ENCODE assay signal across 8 mouse cellular contexts in genomic region chr8:83662421-83662826, GRCm38 (mm10). TPM values are rescaled to one million over a fixed set of nuclear protein-coding genes. Genes with fewer than 3 reads are reported as not detected.
DNase-seq lines count a peak whose midpoint lies in the region; ATAC-seq and TF ChIP-seq lines count a peak whose summit lies in the region.

No protein-coding gene starts in this region.

- H3K27ac ChIP-seq in bone marrow, adult 2 months (ENCODE audit: control insufficient read depth, insufficient read depth, low read depth, low read length, poor library complexity): no peak overlapping the region
- peak overlapping the region; percentile 58 for H3K27ac ChIP-seq in embryonic facial prominence, embryonic 15.5 days (replicated peaks)
- H3K27ac ChIP-seq in heart, embryonic 10.5 days: peak overlapping the region; percentile 30; the same call in 1 of the 2 replicates
- peak overlapping the region; percentile 88 for H3K27ac ChIP-seq in kidney, embryonic 15.5 days

- no peak for TF ChIP-seq POLR2A in bone marrow, adult 2 months (IDR thresholded peaks at IDR 0.05; ENCODE audit: borderline replicate concordance, control insufficient read depth, low read depth, low read length)

- peak; percentile 90 for DNase-seq in A20 (ENCODE audit: low read depth, low spot score)
- peak; percentile 89 for DNase-seq in heart, embryonic 10.5 days (ENCODE audit: low spot score)
- DNase-seq in liver: peak; percentile 90
- peak; percentile 93 for DNase-seq in splenic B cell, adult 2 months (ENCODE audit: low read depth, low spot score)

- H3K27me3 ChIP-seq in embryonic facial prominence, embryonic 15.5 days: no peaks in the 10 kb centered on the region
- H3K27me3 ChIP-seq in heart, embryonic 10.5 days (ENCODE audit: insufficient read depth, poor library complexity, severe bottlenecking): peaks cover 9% of the 10 kb centered on the region
- H3K27me3 ChIP-seq in kidney, embryonic 15.5 days: no peaks in the 10 kb centered on the region
- no peaks in the 10 kb centered on the region for H3K27me3 ChIP-seq in splenic B cell, adult 2 months (ENCODE audit: control insufficient read depth, insufficient read depth, low read length, poor library complexity, severe bottlenecking)

- H3K4me3 ChIP-seq in bone marrow, adult 2 months (replicated peaks; ENCODE audit: control insufficient read depth, low read depth, low read length): no peak overlapping the region
- no peak overlapping the region for H3K4me3 ChIP-seq in embryonic facial prominence, embryonic 15.5 days (replicated peaks)
- no peak overlapping the region; the same call in 1 of the 2 replicates for H3K4me3 ChIP-seq in heart, embryonic 10.5 days
- H3K4me3 ChIP-seq in kidney, embryonic 15.5 days (replicated peaks): no peak overlapping the region

- no peaks in the 10 kb centered on the region for H3K9me3 ChIP-seq in embryonic facial prominence, embryonic 15.5 days (replicated peaks)
- H3K9me3 ChIP-seq in heart, embryonic 10.5 days: no peaks in the 10 kb centered on the region
- no peaks in the 10 kb centered on the region for H3K9me3 ChIP-seq in kidney, embryonic 15.5 days (replicated peaks)

- H3K4me1 ChIP-seq in bone marrow, adult 2 months (ENCODE audit: control insufficient read depth, insufficient read depth, low read length): peaks cover 2% of the 10 kb centered on the region; the same call in 1 of the 2 replicates
- H3K4me1 ChIP-seq in embryonic facial prominence, embryonic 15.5 days: peaks cover 84% of the 10 kb centered on the region
- peaks cover 54% of the 10 kb centered on the region for H3K4me1 ChIP-seq in heart, embryonic 10.5 days
- peaks cover 78% of the 10 kb centered on the region for H3K4me1 ChIP-seq in kidney, embryonic 15.5 days

- no peak overlapping the region for H3K9ac ChIP-seq in embryonic facial prominence, embryonic 15.5 days
- H3K9ac ChIP-seq in kidney, embryonic 15.5 days: no peak overlapping the region

- peaks cover 19% of the 10 kb centered on the region; the same call in 1 of the 2 replicates for H3K36me3 ChIP-seq in embryonic facial prominence, embryonic 15.5 days
- peaks cover 28% of the 10 kb centered on the region for H3K36me3 ChIP-seq in heart, embryonic 10.5 days
- peaks cover 32% of the 10 kb centered on the region for H3K36me3 ChIP-seq in kidney, embryonic 15.5 days
- no peaks in the 10 kb centered on the region for H3K36me3 ChIP-seq in splenic B cell, adult 2 months (ENCODE audit: control insufficient read depth, insufficient read depth, low read length, poor library complexity, severe bottlenecking)

- ATAC-seq in embryonic facial prominence, embryonic 15.5 days (ENCODE audit: insufficient number of reproducible peaks, low FRiP score, low TSS enrichment, low read depth): peak; percentile 31; the same call in 1 of the 2 replicates
- peak; percentile 68 for ATAC-seq in kidney, embryonic 15.5 days (replicated peaks; ENCODE audit: low FRiP score)
- ATAC-seq in monocyte, adult 5-6 weeks (replicated peaks; ENCODE audit: insufficient number of reproducible peaks, low FRiP score, low TSS enrichment, poor library complexity, severe bottlenecking): peak; percentile 65

- H3K4me2 ChIP-seq in embryonic facial prominence, embryonic 15.5 days (replicated peaks): 0 out of 2 replicates have a peak overlapping the region, but pooled peaks have one; percentile 41
- H3K4me2 ChIP-seq in kidney, embryonic 15.5 days: peak overlapping the region; percentile 30

- 5% methylated on average over 4 of the region's 4 CpGs for WGBS in bone marrow, adult 2 months
- 4% methylated on average over 4 of the region's 4 CpGs for WGBS in embryonic facial prominence, embryonic 15.5 days
- WGBS in heart, embryonic 10.5 days: 4% methylated on average over 4 of the region's 4 CpGs
- WGBS in kidney, embryonic 15.5 days: 7% methylated on average over 4 of the region's 4 CpGs

- peak; percentile 94 for TF ChIP-seq CTCF in bone marrow, adult 2 months (IDR thresholded peaks at IDR 0.05; ENCODE audit: control insufficient read depth, insufficient read depth, low read length)

RNA-seq across cellular contexts. Expression of gene Ptger1, which starts 4.1 kb away (rescaled TPM):
- 0.41 and 0.57 TPM in 2 replicates for polyA plus RNA-seq in bone marrow, adult 2 months (2011; ENCODE audit: insufficient read depth, insufficient read length, low replicate concordance, missing spikeins)
- 1.2 and 1.4 TPM in 2 replicates for polyA plus RNA-seq in embryonic facial prominence, embryonic 15.5 days (2015; fragmentation: Nextera tagmentation; extraction: Ambion mirVana)
- polyA plus RNA-seq in heart, embryonic 10.5 days (2016; fragmentation: Nextera tagmentation; extraction: Ambion mirVana): 0.36 and 0.46 TPM in 2 replicates
- polyA plus RNA-seq in kidney, embryonic 15.5 days (2015; fragmentation: Nextera tagmentation; extraction: Ambion mirVana): 2.4 and 2.9 TPM in 2 replicates
- 3.8 to 7.5 TPM (median 5.5 TPM) in 3 replicates for total RNA-seq in monocyte, adult 5-6 weeks (2017)

RNA-seq across cellular contexts. Expression of gene Gipc1, which starts 9.9 kb away (rescaled TPM):
- polyA plus RNA-seq in bone marrow, adult 2 months (2011; ENCODE audit: insufficient read depth, insufficient read length, low replicate concordance, missing spikeins): 14.8 and 17.3 TPM in 2 replicates
- 180 and 192 TPM in 2 replicates for polyA plus RNA-seq in embryonic facial prominence, embryonic 15.5 days (2015; fragmentation: Nextera tagmentation; extraction: Ambion mirVana)
- polyA plus RNA-seq in heart, embryonic 10.5 days (2016; fragmentation: Nextera tagmentation; extraction: Ambion mirVana): 204 and 214 TPM in 2 replicates
- 220 and 221 TPM in 2 replicates for polyA plus RNA-seq in kidney, embryonic 15.5 days (2015; fragmentation: Nextera tagmentation; extraction: Ambion mirVana)
- total RNA-seq in monocyte, adult 5-6 weeks (2017): 9.5 to 21.9 TPM (median 10.0 TPM) in 3 replicates

RNA-seq across cellular contexts. Expression of gene Pkn1, which starts 36.6 kb away (rescaled TPM):
- polyA plus RNA-seq in bone marrow, adult 2 months (2011; ENCODE audit: insufficient read depth, insufficient read length, low replicate concordance, missing spikeins): 44.4 and 94.3 TPM in 2 replicates
- 23.7 and 25.8 TPM in 2 replicates for polyA plus RNA-seq in embryonic facial prominence, embryonic 15.5 days (2015; fragmentation: Nextera tagmentation; extraction: Ambion mirVana)
- 21.5 and 23.2 TPM in 2 replicates for polyA plus RNA-seq in heart, embryonic 10.5 days (2016; fragmentation: Nextera tagmentation; extraction: Ambion mirVana)
- 29.3 and 34.6 TPM in 2 replicates for polyA plus RNA-seq in kidney, embryonic 15.5 days (2015; fragmentation: Nextera tagmentation; extraction: Ambion mirVana)
- total RNA-seq in monocyte, adult 5-6 weeks (2017): 159 to 217 TPM (median 178 TPM) in 3 replicates

RNA-seq across cellular contexts. Expression of gene Ddx39, which starts 52.6 kb away (rescaled TPM):
- 74.2 and 81.0 TPM in 2 replicates for polyA plus RNA-seq in bone marrow, adult 2 months (2011; ENCODE audit: insufficient read depth, insufficient read length, low replicate concordance, missing spikeins)
- 132 and 134 TPM in 2 replicates for polyA plus RNA-seq in embryonic facial prominence, embryonic 15.5 days (2015; fragmentation: Nextera tagmentation; extraction: Ambion mirVana)
- polyA plus RNA-seq in heart, embryonic 10.5 days (2016; fragmentation: Nextera tagmentation; extraction: Ambion mirVana): 221 and 253 TPM in 2 replicates
- polyA plus RNA-seq in kidney, embryonic 15.5 days (2015; fragmentation: Nextera tagmentation; extraction: Ambion mirVana): 189 and 192 TPM in 2 replicates
- total RNA-seq in monocyte, adult 5-6 weeks (2017): 51.8 to 77.1 TPM (median 60.3 TPM) in 3 replicates

RNA-seq across cellular contexts. Expression of gene Dnajb1, which starts 54.4 kb away (rescaled TPM):
- polyA plus RNA-seq in bone marrow, adult 2 months (2011; ENCODE audit: insufficient read depth, insufficient read length, low replicate concordance, missing spikeins): 23.8 and 23.9 TPM in 2 replicates
- 75.2 and 76.6 TPM in 2 replicates for polyA plus RNA-seq in embryonic facial prominence, embryonic 15.5 days (2015; fragmentation: Nextera tagmentation; extraction: Ambion mirVana)
- polyA plus RNA-seq in heart, embryonic 10.5 days (2016; fragmentation: Nextera tagmentation; extraction: Ambion mirVana): 51.9 and 71.5 TPM in 2 replicates
- polyA plus RNA-seq in kidney, embryonic 15.5 days (2015; fragmentation: Nextera tagmentation; extraction: Ambion mirVana): 59.1 and 60.4 TPM in 2 replicates
- total RNA-seq in monocyte, adult 5-6 weeks (2017): 35.2 to 112 TPM (median 38.5 TPM) in 3 replicates
